Mouse (Mus musculus): ENCODE data around the gene Thap2.

GRCm38 (mm10) chr10:115425351-115425750 lies 41.1 kb upstream of the Thap2 start:
- no peak for TF ChIP-seq CTCF (conservative IDR thresholded peaks at IDR 0.05; ENCODE audit: insufficient read depth, insufficient read length, low read depth, low read length)
- TF ChIP-seq POLR2A (IDR thresholded peaks at IDR 0.05; ENCODE audit: low read depth, low read length) = no peak
